Mouse (Mus musculus) liver, adult 2 months (tissue): ENCODE measurements around the gene Rasgrf1. TPM values are rescaled to one million over a fixed set of nuclear protein-coding genes. Genes with fewer than 3 reads are reported as not detected.

Experiments
- DNase-seq: peaks from one replicate; pipeline ENCODE4 v3.0.0-alpha.2; 2011; ENCODE audit warnings: low read depth, low spot score; ENCODE audit errors: extremely low read depth
- H3K27ac ChIP-seq: fragments of 200-500 bp; replicated peaks from 2 replicates; pipeline ENCODE4 v1.5.1; 2012; ENCODE audit warnings: low read depth, mild to moderate bottlenecking, control low read depth, inconsistent platforms, low read length; ENCODE audit not compliant: insufficient read depth
- H3K27me3 ChIP-seq: fragments of 200-500 bp; 2 replicates; pipeline ENCODE4 v1.6.1; 2012; ENCODE audit warnings: mild to moderate bottlenecking, moderate library complexity, low read length, inconsistent platforms; ENCODE audit not compliant: control insufficient read depth, insufficient read depth
- H3K36me3 ChIP-seq: fragments of 200-500 bp; 2 replicates; pipeline ENCODE4 v1.6.1; 2012; ENCODE audit warnings: low read length, inconsistent platforms; ENCODE audit not compliant: control insufficient read depth, insufficient read depth
- H3K4me1 ChIP-seq: fragments of 200-500 bp; 2 replicates; pipeline ENCODE4 v1.6.1; 2011; ENCODE audit warnings: low read length; ENCODE audit not compliant: control insufficient read depth, insufficient read depth
- H3K4me3 ChIP-seq: fragments of 200-500 bp; 2 replicates; pipeline ENCODE4 v1.5.1; 2011; ENCODE audit warnings: low read depth, mild to moderate bottlenecking, control low read depth, low read length, moderate library complexity; ENCODE audit not compliant: insufficient read depth
- H3K79me2 ChIP-seq: fragments of 200-500 bp; 2 replicates; pipeline ENCODE4 v1.6.1; 2012; ENCODE audit warnings: inconsistent platforms, mild to moderate bottlenecking, low read length, moderate library complexity; ENCODE audit not compliant: control insufficient read depth, insufficient read depth
- H3K9ac ChIP-seq: fragments of 200-500 bp; 2 replicates; pipeline ENCODE4 v1.6.1; 2012; ENCODE audit warnings: low read depth, mild to moderate bottlenecking, control low read depth, inconsistent platforms, low read length
- CTCF ChIP-seq: fragments of 200-500 bp; IDR thresholded peaks from 2 replicates; pipeline ENCODE4 v1.5.1; 2011; ENCODE audit warnings: low read depth, low read length, control low read depth
- POLR2A ChIP-seq: fragments of 200-500 bp; IDR thresholded peaks from 2 replicates; pipeline ENCODE4 v1.6.1; 2011; ENCODE audit warnings: low read length, control low read depth; ENCODE audit not compliant: insufficient read depth; ENCODE audit errors: extremely low read depth
- WGBS: fragments of 180-500 bp; shearing (Covaris S2); methylation state at CpG from one replicate; pipeline ENCODE4 v1.1.7; 2018; 5-methylcytosine and 5-hydroxymethylcytosine counted together
- polyA plus RNA-seq: library from polyadenylated mRNA; depleted of rRNA; stranded (reverse); fragments of >200 nt; gene quantifications from 2 replicates; pipeline ENCODE4 v1.2.3, GENCODE M21; 2012
- total RNA-seq: library from RNA; depleted of rRNA; stranded (reverse); fragments of >200 nt; gene quantifications from 2 replicates; pipeline ENCODE4 v1.2.3, GENCODE M21; 2014

The Rasgrf1 gene
- total and polyA plus RNA-seq, 2 experiments = 0.09 TPM; not detected in 1

DNA sequence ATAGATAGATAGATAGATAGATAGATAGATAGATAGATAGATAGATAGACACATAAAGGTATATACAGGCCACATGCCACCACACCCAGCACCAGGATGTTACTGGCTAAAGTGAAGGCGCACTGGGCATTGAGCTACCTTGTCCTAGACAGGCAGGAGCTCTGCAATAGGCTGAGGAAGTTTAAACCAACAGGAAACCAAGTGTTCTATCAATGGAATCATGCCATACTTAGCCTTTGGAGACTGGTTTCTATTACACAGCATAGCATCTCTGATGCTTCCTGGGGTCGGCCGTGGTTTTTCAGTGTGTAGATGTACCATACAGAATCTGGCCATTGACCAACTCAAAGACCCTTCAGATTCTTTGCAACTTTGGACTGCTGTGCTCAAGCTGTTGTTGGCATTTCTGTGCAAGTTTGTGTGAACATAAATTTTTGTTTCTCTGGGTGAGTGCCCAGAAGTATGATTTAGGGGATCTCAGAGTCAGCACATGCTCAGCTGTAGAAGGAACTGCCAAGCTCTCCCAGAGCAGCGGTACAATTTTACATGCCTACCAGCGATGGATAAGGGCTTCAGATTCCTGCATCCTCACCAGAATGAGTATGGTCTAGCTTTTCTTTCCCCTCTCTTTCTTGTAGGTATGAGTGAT, 17.0 kb upstream of the Rasgrf1 start:
- Histone ChIP-seq H3K9ac (no peak overlapping the region), H3K4me1 (no peaks in the 10 kb centered on the region), H3K27me3 (no peaks in the 10 kb centered on the region), H3K27ac (no peak overlapping the region), H3K4me3 (no peak overlapping the region), H3K36me3 (no peaks in the 10 kb centered on the region), H3K79me2 (no peaks in the 10 kb centered on the region)
- TF ChIP-seq CTCF = no peak
- TF ChIP-seq POLR2A = no peak
- no peak for DNase-seq
- 91% methylated on average over 5 of the region's 5 CpGs for WGBS

DNA sequence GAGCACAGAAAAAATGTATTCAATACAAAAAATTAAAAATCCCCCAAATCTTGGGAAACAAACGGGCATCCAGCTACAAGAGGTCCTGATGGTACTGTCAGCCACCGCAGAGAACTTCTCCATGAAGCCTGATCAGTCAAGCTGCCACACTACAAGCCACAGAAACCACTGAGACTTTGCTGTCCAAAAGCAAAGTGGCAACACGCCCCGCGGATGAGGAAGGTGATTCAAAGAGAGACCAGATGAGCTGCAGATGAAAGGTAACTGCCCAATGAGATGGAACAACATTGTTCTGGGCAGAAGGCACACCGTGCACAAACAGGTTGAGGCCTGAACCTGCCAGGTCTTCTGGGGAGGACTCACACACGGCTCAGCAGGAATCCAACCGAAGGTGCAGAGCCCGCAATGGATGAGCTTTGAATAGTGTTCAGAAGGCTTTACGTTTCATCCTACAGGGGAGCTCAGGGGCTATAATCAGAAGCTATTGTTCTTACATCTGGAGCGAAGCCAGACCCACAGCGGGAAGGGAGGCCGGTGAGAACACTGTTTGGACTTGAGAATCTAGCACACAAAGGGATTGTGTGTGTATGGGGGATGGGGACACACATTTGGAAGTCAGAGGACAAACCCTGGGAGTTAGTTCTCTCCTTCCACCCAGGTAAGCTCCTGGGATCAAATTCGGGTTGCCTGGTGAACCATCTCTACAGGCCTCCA, 9.4 kb upstream of the Rasgrf1 start:
- Histone ChIP-seq H3K4me3 (no peak overlapping the region), H3K79me2 (no peaks in the 10 kb centered on the region), H3K4me1 (no peaks in the 10 kb centered on the region), H3K27ac (no peak overlapping the region), H3K27me3 (no peaks in the 10 kb centered on the region), H3K9ac (no peak overlapping the region), H3K36me3 (no peaks in the 10 kb centered on the region)
- no peak for DNase-seq
- 24% methylated on average over 14 of the region's 14 CpGs for WGBS
- TF ChIP-seq CTCF (no peak), POLR2A (no peak)

DNA sequence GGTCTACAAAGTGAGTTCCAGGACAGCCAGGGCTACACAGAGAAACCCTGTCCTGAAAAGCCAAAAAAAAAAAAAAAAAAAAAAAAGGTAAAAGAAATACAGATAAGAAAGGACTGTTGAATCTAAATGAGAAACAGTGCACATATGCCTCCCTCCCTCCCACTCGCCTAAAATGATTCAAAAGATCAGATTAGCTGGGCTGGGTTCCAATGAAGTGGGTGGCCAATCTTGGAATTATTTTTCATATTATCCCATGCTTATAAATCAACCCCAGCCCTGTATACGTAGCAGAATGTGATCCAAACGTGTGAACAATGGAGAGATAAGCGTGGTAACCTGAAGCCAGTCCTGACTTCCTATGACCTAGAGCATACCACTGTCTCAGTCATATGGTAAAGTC, 8.5 kb upstream of the Rasgrf1 start:
- Histone ChIP-seq H3K27ac (no peak overlapping the region), H3K27me3 (no peaks in the 10 kb centered on the region)

DNA sequence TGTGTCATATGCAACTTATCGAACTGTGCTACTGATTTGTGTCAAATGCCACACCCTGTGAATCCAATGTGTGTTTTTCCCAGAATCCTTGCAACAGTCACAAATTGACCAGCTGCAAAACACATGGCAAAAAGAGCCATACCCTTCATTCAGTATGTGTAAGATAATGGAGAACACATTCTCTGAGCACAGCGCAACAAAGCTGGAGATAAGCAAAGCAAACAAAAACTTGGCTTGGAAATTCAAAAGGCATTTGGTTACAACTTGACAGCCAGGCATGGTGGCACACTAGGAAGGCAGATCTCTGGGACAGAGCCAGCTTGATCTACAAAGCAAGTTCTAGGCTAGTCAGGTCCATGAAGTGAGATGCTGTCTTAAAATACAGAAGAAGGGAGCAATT, 6.9 kb upstream of the Rasgrf1 start:
- peak; percentile 45 for DNase-seq
- Histone ChIP-seq H3K9ac (no peak overlapping the region), H3K79me2 (no peaks in the 10 kb centered on the region), H3K4me1 (no peaks in the 10 kb centered on the region), H3K27ac (no peak overlapping the region), H3K4me3 (no peak overlapping the region), H3K27me3 (no peaks in the 10 kb centered on the region; the same call in 1 of the 2 replicates), H3K36me3 (no peaks in the 10 kb centered on the region)
- no peak for TF ChIP-seq CTCF
- TF ChIP-seq POLR2A = no peak
- WGBS = 28% methylated on average over 2 of the region's 2 CpGs

More for the DNA sequence above, 8.5 kb upstream of the Rasgrf1 start:
- H3K4me3 ChIP-seq = no peak overlapping the region
- WGBS = 60% methylated on average over 4 of the region's 4 CpGs
- no peak overlapping the region for H3K9ac ChIP-seq
- DNase-seq = no peak
- TF ChIP-seq POLR2A (no peak), CTCF (no peak)
- H3K36me3 ChIP-seq = no peaks in the 10 kb centered on the region
- no peaks in the 10 kb centered on the region for H3K79me2 ChIP-seq
- no peaks in the 10 kb centered on the region for H3K4me1 ChIP-seq

DNA sequence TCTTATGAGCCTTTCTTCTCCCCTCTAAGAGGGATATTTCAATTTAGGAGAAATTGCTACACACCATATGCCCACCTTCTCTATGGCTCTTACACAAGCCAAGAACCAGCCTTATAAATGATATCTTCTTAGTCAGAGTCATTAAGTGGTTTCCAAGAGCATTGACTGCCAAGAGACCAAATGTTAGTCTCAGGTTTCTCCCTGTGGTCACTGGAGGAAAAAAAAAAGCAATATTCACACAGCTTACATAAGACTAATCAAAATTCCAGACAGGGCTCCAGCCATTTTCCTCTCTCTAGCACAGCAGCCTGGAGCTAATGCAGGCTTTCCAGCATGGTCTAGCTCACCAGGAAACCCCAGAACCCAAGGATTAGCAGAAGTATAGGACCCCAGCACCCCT, 3.1 kb upstream of the Rasgrf1 start:
- Histone ChIP-seq H3K27me3 (peaks cover 15% of the 10 kb centered on the region), H3K27ac (no peak overlapping the region), H3K4me1 (peaks cover 6% of the 10 kb centered on the region; the same call in 1 of the 2 replicates), H3K36me3 (no peaks in the 10 kb centered on the region), H3K4me3 (no peak overlapping the region), H3K79me2 (no peaks in the 10 kb centered on the region), H3K9ac (no peak overlapping the region)
- no peak for TF ChIP-seq CTCF
- TF ChIP-seq POLR2A = no peak
- no peak for DNase-seq

DNA sequence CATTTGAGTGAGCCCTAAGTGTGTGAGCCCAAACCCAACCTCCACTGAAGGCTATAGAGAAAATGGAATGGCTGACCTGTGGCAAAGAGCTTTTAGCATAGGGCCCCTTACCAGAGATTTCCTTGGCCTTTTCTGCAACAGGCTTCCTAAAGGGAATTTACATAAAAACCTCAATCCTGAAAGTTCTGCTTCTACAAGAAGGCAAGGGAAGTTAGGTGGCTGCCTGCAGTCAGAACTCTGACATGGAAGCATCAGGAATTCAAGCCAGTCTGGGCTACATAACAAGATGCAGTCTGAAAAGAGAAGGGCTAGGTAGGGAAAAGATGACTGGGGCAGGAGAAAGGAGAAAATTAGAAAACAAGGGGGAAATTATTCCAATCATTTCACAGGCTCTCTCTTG, 1.8 kb upstream of the Rasgrf1 start:
- TF ChIP-seq CTCF (no peak), POLR2A (no peak)
- H3K27me3 ChIP-seq = peaks cover 15% of the 10 kb centered on the region

More for the DNA sequence above, 1.8 kb upstream of the Rasgrf1 start:
- H3K27ac ChIP-seq = no peak overlapping the region
- H3K4me1 ChIP-seq = peaks cover 6% of the 10 kb centered on the region; the same call in 1 of the 2 replicates
- no peak for DNase-seq
- H3K36me3 ChIP-seq = no peaks in the 10 kb centered on the region
- no peak overlapping the region for H3K9ac ChIP-seq
- H3K79me2 ChIP-seq = no peaks in the 10 kb centered on the region
- no peak overlapping the region for H3K4me3 ChIP-seq
